Mouse (Mus musculus) thymus, adult 2 months (tissue): Measurements from ENCODE around the gene Sel1l2.

Experiments
- CTCF ChIP-seq: fragments of 200-500 bp; IDR thresholded peaks from 2 replicates; pipeline ENCODE4 v1.5.1; 2012; ENCODE audit warnings: mild to moderate bottlenecking, control low read depth, low read length, moderate library complexity, borderline replicate concordance; ENCODE audit not compliant: control insufficient read depth, poor library complexity, insufficient read depth; ENCODE audit errors: extremely low read depth
- POLR2A ChIP-seq: fragments of 200-500 bp; IDR thresholded peaks from 2 replicates; pipeline ENCODE4 v1.6.1; 2012; ENCODE audit warnings: mild to moderate bottlenecking, low read length, control low read depth, moderate library complexity; ENCODE audit not compliant: control insufficient read depth, poor library complexity, insufficient read depth; ENCODE audit errors: extremely low read depth

GRCm38 (mm10) chr2:140220325-140220724 is 169.2 kb downstream of the Sel1l2 start:
- TF ChIP-seq POLR2A: no peak
- no peak for TF ChIP-seq CTCF
